Mouse (Mus musculus): ENCODE measurements around the gene Pign. TPM values are rescaled to one million over a fixed set of nuclear protein-coding genes. Genes with fewer than 3 reads are reported as not detected.

Gene Pign
- polyA plus RNA-seq, 1 experiment from 2014 or later: 14.4 TPM

DNA sequence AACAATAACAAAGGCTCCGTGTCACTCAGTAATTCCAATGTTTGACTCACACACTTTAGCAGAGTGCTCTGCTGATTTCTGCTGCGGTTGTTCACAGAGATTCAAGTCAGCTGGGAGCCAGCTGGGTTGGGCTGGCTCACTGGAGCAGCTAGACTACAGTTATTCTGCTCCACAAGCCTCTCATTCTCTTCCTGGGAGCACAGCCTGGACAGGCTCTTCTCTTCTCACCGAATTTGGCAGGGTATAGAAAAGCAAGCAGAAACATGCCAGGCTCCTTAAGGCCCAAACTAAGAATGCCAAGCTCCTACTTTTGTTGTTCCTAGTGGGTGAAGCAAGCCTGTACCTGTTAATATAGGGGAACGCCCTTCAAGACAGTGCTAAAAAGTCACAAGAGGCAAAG is 176.4 kb downstream of the Pign start:
- Histone ChIP-seq H3K36me3 (ENCODE audit: control insufficient read depth, insufficient read depth, low read length) (no peaks in the 10 kb centered on the region), H3K9me3 (ENCODE audit: control insufficient read depth, low read length) (no peaks in the 10 kb centered on the region), H3K9ac (ENCODE audit: low read length) (no peak overlapping the region), H3K4me3 (ENCODE audit: low read depth, low read length) (no peak overlapping the region), H3K27me3 (ENCODE audit: control insufficient read depth, insufficient read depth, low read length) (no peaks in the 10 kb centered on the region), H3K4me1 (ENCODE audit: control insufficient read depth, insufficient read depth, low read length) (no peaks in the 10 kb centered on the region), H3K27ac (ENCODE audit: low read depth, low read length) (no peak overlapping the region), H3K4me2 (ENCODE audit: low read depth) (no peak overlapping the region)
- no peak for ATAC-seq (ENCODE audit: insufficient read depth, low FRiP score, low TSS enrichment)
- 70% methylated on average over 4 of the region's 4 CpGs for WGBS
- DNase-seq (ENCODE audit: low spot score): no peak

Small RNAs within 50 kb of the gene (microRNA-seq; reads per million reads assigned to microRNA genes)
- gene Gm22426: not detected

Other genes with a start within 250 kb of the Pign start
- 28.6 and 32.1 TPM in 2 replicates for gene Relch, start 184 bp upstream of the Pign start, polyA plus RNA-seq (2014; fragmentation: Nextera tagmentation; extraction: Ambion mirVana)
- 0.42 and 0.73 TPM in 2 replicates for gene Tnfrsf11a, start 117.0 kb upstream of the Pign start, polyA plus RNA-seq (2014; fragmentation: Nextera tagmentation; extraction: Ambion mirVana)